Mouse (Mus musculus): ENCODE results near the gene Nxnl2.
"Not testable (repeated sequence)": the region's sequence is repeated elsewhere in the genome, so short reads cannot be mapped to it uniquely, and the experiment has no call there.

Nxnl2 gene

GRCm38 (mm10) chr13:51179362-51179761, 8.5 kb downstream of the Nxnl2 start:
- no peak for DNase-seq

GRCm38 (mm10) chr13:51182236-51182635, 11.4 kb downstream of the Nxnl2 start:
- no peak for DNase-seq

- DNase-seq, result no peak
Measured at GRCm38 (mm10) chr13:51184896-51185295, 14.1 kb downstream of the Nxnl2 start.

- no peak for DNase-seq
Measured at GRCm38 (mm10) chr13:51190336-51190735, 19.5 kb downstream of the Nxnl2 start.

- peak; percentile 13 to 45 for DNase-seq
Measured at GRCm38 (mm10) chr13:51191416-51192140, 20.8 kb downstream of the Nxnl2 start.

GRCm38 (mm10) chr13:51193893-51194292, 23.1 kb downstream of the Nxnl2 start:
- DNase-seq, result no peak

GRCm38 (mm10) chr13:51197699-51198098, 26.9 kb downstream of the Nxnl2 start:
- no peak for DNase-seq

- DNase-seq, result peak; percentile 44 to 58
Measured at GRCm38 (mm10) chr13:51198186-51198585, 27.4 kb downstream of the Nxnl2 start.

GRCm38 (mm10) chr13:51201985-51202843, 31.4 kb downstream of the Nxnl2 start:
- DNase-seq, result not testable (repeated sequence)

GRCm38 (mm10) chr13:51202844-51203173, 32.0 kb downstream of the Nxnl2 start:
- peak; percentile 26 to 42 for DNase-seq

- DNase-seq, result peak in 1 of 2 experiments; percentile 9
Measured at GRCm38 (mm10) chr13:51203467-51203866, 32.6 kb downstream of the Nxnl2 start.

GRCm38 (mm10) chr13:51204081-51204480, 33.3 kb downstream of the Nxnl2 start:
- not testable (repeated sequence) for DNase-seq

GRCm38 (mm10) chr13:51207965-51208364, 37.1 kb downstream of the Nxnl2 start:
- no peak for DNase-seq

- DNase-seq, result no peak
Measured at GRCm38 (mm10) chr13:51208378-51209100, 37.7 kb downstream of the Nxnl2 start.

GRCm38 (mm10) chr13:51210639-51211038, 39.8 kb downstream of the Nxnl2 start:
- DNase-seq, result no peak

- no peak for DNase-seq
Measured at GRCm38 (mm10) chr13:51214746-51215145, 43.9 kb downstream of the Nxnl2 start.

- DNase-seq, result no peak
Measured at GRCm38 (mm10) chr13:51220897-51221296, 50.1 kb downstream of the Nxnl2 start.

GRCm38 (mm10) chr13:51221425-51222160, 50.8 kb downstream of the Nxnl2 start:
- no peak for DNase-seq
